Mouse (Mus musculus) thymus, postnatal 25 days (tissue): ENCODE measurements around the gene Abl2.
"Not testable (repeated sequence)": the region's sequence is repeated elsewhere in the genome, so short reads cannot be mapped to it uniquely, and the experiment has no call there.

Experiments used
- DNase-seq: peaks from one replicate; pipeline ENCODE4 v3.0.0; 2022

Abl2 gene

DNA sequence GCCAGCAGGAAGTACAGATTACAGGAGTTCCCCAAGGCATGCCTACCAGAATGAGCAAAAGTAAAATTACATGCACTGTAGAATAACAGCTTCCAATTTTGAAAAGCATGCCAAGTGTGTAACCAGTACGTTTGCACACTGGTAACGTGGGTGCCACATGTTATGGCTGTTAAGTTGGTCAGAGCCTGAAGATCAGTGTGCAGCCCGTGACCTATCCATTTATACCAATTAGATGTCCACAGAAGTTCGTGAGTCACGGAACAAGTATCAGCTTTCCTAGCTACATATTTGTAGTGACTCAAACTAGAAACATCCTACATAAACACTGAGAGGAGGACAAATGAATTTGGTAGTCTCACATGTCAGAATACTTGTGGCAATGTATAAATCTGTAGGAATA is 80.9 kb downstream of the Abl2 start:
- no peak for DNase-seq

DNA sequence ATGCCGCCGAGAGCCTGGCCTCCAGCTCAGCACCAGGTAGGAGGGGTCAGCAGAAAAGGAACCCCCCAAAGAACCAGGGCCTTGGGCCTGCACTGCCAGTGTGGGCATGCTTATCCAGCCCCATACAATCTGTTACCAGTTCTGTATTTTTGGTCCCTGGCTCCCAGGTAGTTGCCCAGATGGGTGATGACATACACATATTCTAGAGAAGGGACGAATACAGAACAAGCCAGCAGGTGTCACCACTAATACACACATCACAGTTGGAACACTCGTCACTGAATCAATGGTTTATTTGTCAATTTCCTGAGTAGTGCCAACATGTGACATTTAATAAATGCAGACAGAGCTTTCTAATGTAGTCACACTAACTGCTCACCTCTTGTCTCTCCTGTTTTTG is 82.0 kb downstream of the Abl2 start:
- peak; percentile 22 for DNase-seq

DNA sequence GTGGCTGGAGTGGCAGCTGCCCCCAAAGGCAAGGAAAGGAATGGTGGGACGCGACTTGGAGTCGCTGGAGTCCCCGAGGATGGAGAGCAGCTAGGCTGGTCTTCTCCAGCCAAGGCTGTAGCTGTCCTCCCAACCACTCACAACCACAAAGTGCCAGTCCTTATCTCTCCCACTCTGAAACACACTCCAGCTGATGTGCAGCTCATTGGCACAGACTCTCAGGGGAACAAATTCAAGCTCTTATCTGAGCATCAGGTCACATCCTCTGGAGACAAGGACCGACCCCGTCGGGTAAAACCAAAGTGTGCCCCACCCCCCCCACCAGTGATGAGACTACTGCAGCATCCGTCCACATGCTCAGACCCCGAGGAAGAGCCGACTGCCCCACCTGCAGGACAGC is 83.2 kb downstream of the Abl2 start:
- no peak for DNase-seq

DNA sequence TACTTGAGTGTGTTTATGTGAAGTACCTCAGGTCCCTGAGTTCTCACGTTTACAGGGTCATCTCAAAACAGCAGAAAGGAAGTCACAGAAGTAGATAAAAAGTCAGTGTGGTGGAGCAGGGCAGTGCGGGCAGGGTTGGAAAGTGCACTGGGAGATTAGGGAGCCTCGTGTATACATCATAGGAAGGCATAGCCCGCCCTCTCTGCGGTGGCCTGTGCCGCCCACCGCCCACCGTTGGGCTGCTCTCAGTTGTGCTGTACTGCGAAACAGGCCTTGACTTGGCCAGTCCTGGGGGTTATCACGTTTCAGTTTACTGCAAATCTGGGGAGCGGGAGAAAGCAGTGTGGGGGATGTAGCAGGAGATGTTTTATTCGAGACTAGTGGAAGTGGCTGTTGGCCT is 84.2 kb downstream of the Abl2 start:
- no peak for DNase-seq

DNA sequence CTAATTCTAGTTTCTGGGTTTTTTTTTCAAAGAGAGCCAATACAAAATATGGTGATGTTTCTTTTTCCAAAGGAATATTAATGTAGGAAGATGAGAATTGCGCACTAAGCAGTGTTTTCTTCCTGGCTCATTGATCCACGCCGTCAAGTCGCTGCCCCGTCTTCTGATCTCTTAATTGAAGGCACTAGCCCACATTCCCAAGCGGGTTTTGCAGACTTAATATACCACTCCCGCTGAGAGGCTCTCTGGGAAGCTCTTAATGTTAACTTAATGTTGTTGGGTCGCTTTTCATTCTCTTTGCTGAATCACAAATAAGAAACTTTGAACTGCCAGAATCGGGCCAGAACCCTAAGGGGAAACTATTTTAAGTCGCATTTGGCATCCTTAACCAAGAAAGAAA is 85.5 kb downstream of the Abl2 start:
- DNase-seq, result no peak

DNA sequence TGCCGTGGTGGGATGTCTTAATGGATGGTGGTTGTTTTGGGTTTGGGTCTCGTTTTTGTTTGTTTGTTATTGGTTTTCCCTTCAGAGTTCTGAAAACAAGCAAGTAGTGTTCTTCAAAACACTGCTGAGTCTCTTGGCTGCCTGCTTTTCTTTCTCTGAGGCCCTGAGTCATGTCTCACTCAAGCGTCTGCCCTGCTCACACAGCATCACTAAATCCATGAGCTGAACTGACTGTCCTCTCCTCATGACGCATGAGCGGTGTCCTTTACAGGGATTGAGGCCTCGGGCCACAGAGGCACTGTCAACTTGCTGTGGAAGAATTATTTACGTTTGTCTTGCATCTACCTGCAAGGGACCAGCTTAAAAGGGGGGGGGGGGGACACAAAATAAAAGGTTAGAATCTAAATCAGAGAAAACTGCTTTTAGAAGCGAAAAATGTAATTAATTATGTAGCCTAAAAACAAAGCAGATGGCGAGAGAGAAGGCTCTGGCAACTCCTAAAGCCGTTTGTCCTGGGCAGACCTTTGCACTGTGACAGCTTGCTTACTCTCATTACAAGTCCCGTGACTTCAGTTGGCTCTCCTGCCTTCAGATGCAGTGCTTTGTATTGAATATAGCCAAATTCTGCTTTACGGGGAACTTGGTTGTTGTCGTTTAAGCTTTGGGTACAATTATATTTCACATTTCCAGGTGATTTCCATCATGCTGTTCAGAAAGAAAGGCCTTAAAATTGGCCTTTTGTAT is 86.4 kb downstream of the Abl2 start:
- no peak for DNase-seq

DNA sequence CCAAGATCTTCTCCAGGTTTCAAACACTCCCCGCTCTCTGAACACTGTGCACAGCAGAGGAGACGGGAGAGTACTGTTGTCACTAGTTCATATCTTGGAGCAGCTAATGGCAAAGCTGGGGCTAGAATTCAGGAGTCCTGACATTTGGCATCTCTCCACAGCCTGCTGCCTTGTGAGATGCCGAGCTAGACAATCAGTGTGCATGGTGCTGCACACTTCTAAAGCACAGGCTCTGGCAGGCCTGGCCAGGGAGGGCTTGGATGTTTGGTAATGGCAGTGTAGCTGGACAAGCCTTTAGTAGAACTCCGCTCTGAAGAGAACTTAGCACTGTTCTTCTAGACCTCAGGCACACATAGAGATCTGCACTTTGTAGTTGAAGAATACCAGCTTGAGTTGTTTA is 87.4 kb downstream of the Abl2 start:
- DNase-seq, result no peak

GRCm38 (mm10) chr1:156648705-156649104 is 90.1 kb downstream of the Abl2 start:
- DNase-seq, result no peak

GRCm38 (mm10) chr1:156650631-156651030 is 92.0 kb downstream of the Abl2 start:
- DNase-seq, result no peak

DNA sequence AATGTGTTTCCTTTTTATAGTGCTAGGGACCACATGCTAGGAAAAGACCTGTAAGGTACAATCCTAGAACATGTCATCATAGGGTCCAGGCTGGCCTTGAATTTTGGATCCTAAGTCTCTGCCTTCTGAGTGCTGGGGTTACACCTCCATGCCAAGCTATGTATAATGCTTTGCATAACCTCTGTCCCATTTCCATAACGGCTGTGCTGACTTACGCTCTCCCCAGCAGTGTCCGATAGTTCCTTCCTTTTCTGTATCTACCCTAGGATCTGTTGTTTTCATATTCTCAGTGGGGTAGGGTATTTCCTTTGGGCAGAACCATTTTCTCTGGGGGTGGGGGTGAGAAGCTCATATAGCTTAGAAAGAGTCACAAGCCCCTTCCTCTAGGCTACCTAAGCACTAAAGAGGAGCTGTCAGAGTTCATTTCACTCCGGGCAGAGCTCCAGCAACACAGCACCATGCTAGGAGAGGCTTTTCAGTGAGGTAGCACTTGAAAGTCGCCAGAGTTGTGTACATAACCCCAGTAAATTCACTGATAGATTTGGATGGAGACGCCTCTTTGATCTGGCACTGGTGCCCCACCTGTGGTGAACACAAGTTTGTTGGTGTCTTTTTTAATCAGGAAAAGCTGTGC is 93.7 kb downstream of the Abl2 start:
- DNase-seq, result no peak

- DNase-seq, result no peak
These were observed 96.3 kb downstream of the Abl2 start for GRCm38 (mm10) chr1:156654735-156655530.

- no peak for DNase-seq
These were observed 98.9 kb downstream of the Abl2 start for GRCm38 (mm10) chr1:156657523-156657922.

DNA sequence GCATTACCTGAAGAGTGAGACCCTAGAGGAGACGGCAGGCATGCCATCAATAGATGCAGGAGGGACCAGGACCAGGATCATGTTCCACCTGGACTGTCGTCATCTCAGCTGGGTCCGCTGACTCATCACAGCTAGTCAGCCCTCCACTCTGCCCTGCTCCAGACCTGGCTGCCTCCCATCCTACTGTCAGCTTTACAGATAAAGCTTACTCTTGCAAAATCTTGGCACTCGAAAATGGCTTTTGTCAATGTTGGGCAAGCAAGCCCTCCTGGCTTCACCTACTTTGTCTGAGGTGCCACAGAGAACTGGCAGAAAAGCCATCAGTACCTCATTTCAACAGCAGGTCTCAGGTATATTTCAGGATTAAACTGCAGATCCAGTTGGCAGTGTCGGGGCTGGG is 100.1 kb downstream of the Abl2 start:
- DNase-seq, result no peak

DNA sequence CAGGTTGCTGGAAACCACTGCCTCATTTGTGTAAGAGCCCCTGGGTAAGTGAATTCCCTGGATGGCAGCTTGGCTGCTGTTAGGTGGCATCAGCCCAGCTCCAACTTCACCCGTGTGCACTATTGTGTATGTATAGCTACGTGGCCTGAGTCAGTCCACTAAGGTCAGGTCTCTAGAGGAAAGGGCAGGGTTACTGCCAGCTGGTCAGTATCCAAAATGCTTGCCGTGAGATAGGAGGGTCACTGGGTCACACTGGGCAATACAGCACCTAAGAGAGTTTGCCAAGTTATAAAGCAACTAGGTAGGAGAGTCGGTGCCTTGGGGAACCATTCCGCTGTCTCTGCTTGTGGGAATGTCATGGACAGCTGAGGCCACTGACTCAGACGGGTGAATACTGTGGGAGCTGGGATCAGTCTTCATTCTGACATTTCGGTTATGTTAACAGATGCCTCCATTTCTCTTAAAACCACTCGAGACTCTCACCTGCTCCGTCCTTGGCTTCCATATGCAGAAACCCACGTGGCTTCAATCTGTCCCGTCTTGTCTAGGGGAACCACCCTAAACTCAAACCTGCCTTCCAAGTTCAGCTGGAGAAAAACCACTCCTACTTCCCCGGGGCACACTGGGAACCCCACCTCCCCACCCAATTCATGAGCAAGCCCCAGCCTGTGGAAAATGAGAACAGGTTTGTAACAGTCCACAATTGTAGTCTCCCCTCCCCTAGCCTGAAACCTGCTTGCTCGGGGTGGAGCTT is 101.5 kb downstream of the Abl2 start:
- DNase-seq, result no peak

GRCm38 (mm10) chr1:156660660-156661236 is 102.2 kb downstream of the Abl2 start:
- DNase-seq, result not testable (repeated sequence)

DNA sequence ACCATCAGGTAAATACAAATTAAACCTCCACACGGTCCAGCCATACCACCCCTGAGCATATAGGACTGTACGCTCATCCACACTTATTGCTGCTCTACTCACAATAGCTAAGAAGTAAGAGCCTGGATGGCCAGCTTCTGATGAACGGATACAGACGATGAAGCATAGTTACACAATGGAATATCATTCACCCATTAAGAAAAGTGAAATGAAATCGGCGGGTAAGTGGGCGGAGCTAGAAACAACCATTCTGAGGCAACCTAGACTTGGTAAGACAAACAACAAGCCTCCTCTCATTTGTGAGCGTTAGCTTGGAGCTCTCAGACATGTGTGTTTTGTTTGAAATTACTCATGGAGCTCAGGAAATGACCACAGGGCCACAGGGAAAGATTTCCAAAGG is 107.2 kb downstream of the Abl2 start:
- DNase-seq, result no peak

DNA sequence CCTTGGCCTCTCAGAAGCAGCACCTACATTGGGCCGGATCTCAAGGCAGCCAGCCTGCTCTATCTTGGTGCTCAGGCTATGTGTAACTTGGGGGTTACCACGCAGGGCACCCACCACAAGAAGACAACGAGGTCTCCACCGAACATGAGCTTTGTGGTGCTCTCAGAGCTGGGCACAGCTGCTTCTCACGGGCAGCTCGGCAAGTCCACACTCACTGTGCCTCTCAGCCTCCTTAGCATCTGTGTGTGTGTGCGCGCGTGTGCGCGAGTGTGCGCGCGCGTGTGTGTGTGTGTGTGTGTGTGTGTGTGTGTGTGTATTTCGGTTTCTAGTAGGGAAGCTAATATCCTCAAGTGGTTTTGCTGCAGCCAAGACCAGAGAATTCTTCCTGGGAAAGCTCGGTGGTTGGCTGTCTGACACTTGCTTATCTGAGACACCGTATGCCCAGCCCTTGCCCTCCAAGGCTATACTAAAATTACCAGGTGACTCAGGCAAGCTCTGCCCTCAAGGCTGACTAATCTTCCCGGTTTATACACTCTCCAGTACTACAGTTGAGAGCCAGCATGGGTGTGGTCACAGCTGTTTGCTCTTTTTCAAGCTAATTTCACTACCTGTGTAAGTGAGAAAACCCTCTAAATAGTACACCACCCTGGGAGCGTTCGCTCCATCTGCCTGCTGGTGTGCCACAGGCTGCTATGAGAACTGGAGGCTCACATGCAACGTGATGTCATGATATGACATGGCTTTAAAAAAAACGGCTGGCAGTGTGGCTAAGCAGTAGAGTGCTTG is 108.7 kb downstream of the Abl2 start:
- DNase-seq, result no peak

DNA sequence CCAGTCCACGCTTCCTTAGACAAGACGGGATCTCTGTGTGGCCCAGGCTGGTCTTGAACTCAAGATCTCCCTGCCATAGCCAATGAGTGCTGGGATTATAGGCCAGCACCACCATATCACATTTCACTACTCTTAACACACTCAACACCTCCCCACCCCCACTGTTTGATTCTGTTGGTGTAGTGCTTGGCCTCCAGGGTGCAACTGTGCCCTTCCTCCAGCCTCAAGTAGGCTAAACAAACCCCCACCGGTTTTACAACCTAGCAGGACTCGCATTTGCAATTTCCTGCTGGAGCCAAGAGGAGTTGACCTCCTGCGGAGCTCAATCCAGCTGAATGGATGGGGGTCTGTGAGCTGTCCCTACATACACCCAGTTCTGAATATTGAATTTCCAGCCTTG is 110.0 kb downstream of the Abl2 start:
- DNase-seq, result no peak

GRCm38 (mm10) chr1:156669208-156669983 is 110.8 kb downstream of the Abl2 start:
- no peak for DNase-seq

DNA sequence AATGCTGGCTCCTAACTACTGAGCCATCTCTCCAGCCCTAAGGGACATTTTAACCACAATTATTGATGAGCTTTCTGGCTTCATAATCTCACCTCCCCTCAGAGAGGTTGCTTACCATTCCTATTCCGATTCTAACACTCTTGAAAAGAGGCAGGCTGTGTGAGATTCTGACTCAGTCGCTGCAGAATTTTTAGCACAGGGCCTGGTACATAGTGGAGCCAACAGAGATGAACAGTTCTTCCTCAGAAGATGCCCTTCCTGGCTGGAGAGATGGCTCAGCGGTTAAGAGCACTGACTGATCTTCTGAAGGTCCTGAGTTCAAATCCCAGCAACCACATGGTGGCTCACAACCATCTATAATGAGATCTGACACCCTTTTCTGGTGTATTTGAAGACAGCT is 113.3 kb downstream of the Abl2 start:
- DNase-seq, result no peak
